Mouse (Mus musculus): ENCODE data around the gene Unc13d. TPM values are rescaled to one million over a fixed set of nuclear protein-coding genes. Genes with fewer than 3 reads are reported as not detected.
A peak's percentile ranks its signal among the peaks of the same experiment; 100 is the strongest.

Gene Unc13d
- polyA plus RNA-seq (2012), result 170 and 235 TPM in 2 replicates

GRCm38 (mm10) chr11:116077446-116078204 lies at the start of gene Unc13d:
TSS of gene Unc13d (minus strand) at chr11:116077961.
- TF ChIP-seq GATA1 (IDR thresholded peaks at IDR 0.05; ENCODE audit: low read length), result peak; percentile 4

DNA sequence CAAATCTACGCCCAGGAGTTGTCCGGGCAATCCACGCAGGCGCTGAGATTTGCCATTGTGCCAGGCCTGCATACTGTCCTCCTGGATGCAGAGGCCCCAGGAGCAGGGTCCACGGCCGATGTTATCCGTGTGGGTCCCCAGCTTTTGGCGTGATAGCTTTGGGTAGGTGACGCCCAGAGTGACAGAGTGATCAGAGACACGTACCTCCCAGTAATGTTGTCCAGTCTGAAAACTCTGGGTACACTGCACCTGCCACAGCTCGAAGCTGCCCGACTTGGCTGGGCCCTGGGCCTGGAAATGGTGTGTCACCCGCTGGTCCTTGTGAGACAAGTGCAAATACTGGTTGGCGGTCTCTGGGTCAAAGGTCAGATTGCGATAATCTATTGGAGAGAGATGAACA lies 48.5 kb upstream of the Unc13d start:
- no peak for TF ChIP-seq GATA1 (IDR thresholded peaks at IDR 0.05; ENCODE audit: low read length)

- no peak for TF ChIP-seq GATA1 (IDR thresholded peaks at IDR 0.05; ENCODE audit: low read length)
These were observed 40.1 kb upstream of the Unc13d start for GRCm38 (mm10) chr11:116117819-116118218.

- TF ChIP-seq GATA1 (IDR thresholded peaks at IDR 0.05; ENCODE audit: low read length), result no peak
These were observed 39.5 kb upstream of the Unc13d start for GRCm38 (mm10) chr11:116117241-116117640.

GRCm38 (mm10) chr11:116111611-116112203 lies 33.9 kb upstream of the Unc13d start:
- no peak for TF ChIP-seq GATA1 (IDR thresholded peaks at IDR 0.05; ENCODE audit: low read length)

- no peak for TF ChIP-seq GATA1 (IDR thresholded peaks at IDR 0.05; ENCODE audit: low read length)
These were observed 33.3 kb upstream of the Unc13d start for GRCm38 (mm10) chr11:116111067-116111466.

DNA sequence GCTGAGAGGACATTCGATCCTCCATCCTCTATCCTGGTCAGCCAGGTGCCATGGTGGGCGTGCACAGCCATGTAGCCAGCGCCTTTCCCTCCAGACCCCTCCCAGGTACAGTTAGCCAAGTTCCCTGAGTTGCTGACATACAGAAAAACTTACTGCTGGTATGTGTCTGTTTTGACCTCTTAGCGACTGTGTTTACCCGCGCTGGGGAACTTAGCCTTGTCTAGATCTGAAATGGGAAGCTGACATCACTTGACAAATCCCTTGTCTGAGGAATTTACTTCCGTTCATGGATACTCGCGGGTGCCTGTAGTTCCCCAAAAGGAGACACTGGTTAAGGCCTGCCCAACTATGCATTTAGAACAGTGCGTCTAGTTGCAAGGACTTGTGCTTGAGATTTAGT lies 32.8 kb upstream of the Unc13d start:
- TF ChIP-seq GATA1 (IDR thresholded peaks at IDR 0.05; ENCODE audit: low read length), result no peak

DNA sequence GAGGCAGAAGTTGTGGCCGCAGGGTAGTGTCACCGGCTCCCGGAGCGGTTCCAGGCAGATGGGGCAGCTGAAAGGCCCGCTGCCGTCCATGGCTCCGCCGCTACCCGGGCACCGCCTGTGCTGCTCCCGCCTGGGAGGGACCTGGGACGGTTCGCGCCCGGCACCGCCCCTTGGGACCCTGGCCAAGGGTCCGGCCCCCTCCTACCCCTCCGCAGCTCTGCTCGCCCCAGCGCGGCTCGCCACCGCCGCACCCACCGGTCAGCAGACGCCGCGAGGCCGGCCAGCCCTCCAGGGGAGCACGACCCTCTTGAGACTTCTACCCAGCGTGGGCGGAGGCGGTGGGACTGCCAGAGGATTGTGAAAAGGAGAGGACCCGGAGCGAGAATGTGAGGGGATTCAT lies 32.4 kb upstream of the Unc13d start:
- TF ChIP-seq GATA1 (IDR thresholded peaks at IDR 0.05; ENCODE audit: low read length), result no peak

- no peak for TF ChIP-seq GATA1 (IDR thresholded peaks at IDR 0.05; ENCODE audit: low read length)
These were observed 31.8 kb upstream of the Unc13d start for GRCm38 (mm10) chr11:116109441-116110081.

DNA sequence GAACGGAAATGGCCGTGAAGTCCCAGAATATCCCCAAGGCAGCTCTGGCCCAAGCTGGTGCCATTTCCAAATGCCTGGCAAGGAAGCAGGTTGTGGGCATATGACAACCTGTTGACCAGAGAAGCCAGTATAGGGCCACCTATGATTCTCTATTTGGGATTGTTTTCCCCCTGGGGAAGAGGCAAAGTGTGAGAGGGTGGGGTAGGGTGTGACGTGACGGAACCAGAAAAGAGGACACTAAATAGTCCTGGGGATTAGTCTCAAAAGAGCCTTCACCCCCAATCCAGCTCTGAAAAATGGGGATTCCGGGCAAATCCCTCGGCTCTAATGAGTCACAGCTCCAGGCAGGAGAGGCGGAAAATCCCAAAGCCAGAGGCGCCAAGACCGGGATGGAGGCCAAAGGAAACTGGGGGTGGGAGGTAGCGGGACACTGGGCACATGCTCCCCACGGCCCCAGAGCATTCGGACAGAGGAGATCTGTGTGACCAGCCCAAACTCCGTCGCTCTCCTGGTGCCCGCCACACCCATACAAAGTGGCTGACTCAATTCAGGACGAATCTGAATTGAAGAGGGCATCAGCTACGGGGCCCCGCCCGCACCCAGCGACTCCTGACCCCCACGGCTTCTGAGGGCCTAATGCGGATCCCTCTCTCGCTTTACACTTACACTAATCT lies 30.8 kb upstream of the Unc13d start:
- no peak for TF ChIP-seq GATA1 (IDR thresholded peaks at IDR 0.05; ENCODE audit: low read length)

- TF ChIP-seq GATA1 (IDR thresholded peaks at IDR 0.05; ENCODE audit: low read length), result no peak
These were observed 30.1 kb upstream of the Unc13d start for GRCm38 (mm10) chr11:116107777-116108285.

- TF ChIP-seq GATA1 (IDR thresholded peaks at IDR 0.05; ENCODE audit: low read length), result no peak
These were observed 29.4 kb upstream of the Unc13d start for GRCm38 (mm10) chr11:116106963-116107776.

DNA sequence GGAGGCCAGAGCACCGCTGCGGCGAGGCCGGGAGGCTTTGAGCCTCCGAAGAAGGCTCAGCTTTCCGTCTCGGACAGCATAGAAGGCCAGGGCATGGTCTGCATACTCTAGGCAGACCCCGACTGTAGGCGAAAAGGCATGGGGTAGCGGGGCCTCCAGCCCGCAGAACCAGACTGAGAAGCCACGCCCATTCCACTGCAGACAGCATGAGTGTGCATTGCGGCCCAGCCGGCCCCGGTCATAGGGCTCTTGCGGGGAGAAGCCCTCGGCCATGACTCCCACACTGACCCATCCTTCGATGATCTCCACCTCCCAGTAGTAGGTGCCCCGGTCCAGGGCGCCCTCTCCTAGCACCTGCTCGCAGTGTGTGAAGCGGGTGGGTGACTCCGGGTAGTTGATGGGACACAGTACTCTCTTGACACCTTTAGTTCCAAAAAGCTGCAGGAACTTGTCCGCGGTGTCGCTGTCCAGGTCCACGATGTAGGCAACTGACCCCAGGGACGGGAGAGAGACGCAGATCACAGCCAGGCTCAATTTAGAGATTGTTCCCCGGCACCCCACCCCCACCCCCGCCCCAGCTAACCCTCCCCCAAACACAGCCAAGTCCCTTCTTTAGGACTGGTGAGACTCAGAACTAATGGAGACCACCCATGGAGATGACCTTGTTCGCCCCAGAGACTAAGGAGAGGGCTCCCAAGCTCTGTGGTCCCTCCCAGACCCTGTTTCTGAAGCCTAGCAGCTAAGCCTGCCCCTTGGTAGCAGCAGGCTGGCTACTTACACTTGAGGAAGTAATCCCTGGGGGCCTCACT lies 28.6 kb upstream of the Unc13d start:
- TF ChIP-seq GATA1 (IDR thresholded peaks at IDR 0.05; ENCODE audit: low read length), result no peak

DNA sequence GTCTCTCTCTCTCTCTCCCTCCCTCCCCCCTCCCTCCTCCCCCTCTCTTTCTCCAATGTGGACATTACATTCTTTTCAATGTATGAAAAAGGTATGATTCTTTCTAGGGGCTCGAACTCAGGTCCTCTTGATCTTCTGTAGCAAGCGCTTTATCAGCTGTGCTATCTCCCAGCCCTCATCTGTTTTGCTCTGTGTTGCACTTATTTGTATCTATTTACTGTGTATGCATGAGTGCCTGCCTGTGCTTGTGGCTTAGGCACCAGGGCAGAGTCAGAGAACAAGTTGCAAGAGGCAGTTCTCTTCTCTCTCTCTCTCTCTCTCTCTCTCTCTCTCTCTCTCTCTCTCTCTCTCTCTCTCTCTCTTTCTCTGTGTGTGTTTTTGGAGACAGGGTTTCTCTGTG lies 27.3 kb upstream of the Unc13d start:
- TF ChIP-seq GATA1 (IDR thresholded peaks at IDR 0.05; ENCODE audit: low read length), result no peak

Measured in G1E-ER4 (cell line).